Mouse (Mus musculus): ENCODE results near the gene Afg3l1. TPM values are rescaled to one million over a fixed set of nuclear protein-coding genes. Genes with fewer than 3 reads are reported as not detected.

Gene Afg3l1
- polyA plus RNA-seq, 1 experiment: 16.6 TPM

GRCm38 (mm10) chr8:123441788-123442187, 35.9 kb upstream of the Afg3l1 start:
- WGBS: 86% methylated on average over 2 of the region's 2 CpGs
- peaks cover 8% of the 10 kb centered on the region for H3K4me1 ChIP-seq (ENCODE audit: control insufficient read depth, insufficient read depth, insufficient read length, low read length)
- TF ChIP-seq CTCF (IDR thresholded peaks at IDR 0.05; ENCODE audit: extremely low read depth, insufficient read length, insufficient replicate concordance, low read depth, low read length): no peak
- no peak for TF ChIP-seq POLR2A (IDR thresholded peaks at IDR 0.05; ENCODE audit: low read depth, low read length)
- H3K4me3 ChIP-seq (ENCODE audit: low read depth, low read length): no peak overlapping the region
- no peak overlapping the region for H3K27ac ChIP-seq (ENCODE audit: insufficient read depth, low read depth, low read length)
- no peaks in the 10 kb centered on the region for H3K27me3 ChIP-seq (ENCODE audit: control insufficient read depth, insufficient read depth, low read length)
- no peaks in the 10 kb centered on the region for H3K36me3 ChIP-seq (ENCODE audit: control insufficient read depth, insufficient read depth, low read length)

GRCm38 (mm10) chr8:123442351-123442750, 35.4 kb upstream of the Afg3l1 start:
- Histone ChIP-seq H3K27me3 (ENCODE audit: control insufficient read depth, insufficient read depth, low read length) (no peaks in the 10 kb centered on the region), H3K4me3 (ENCODE audit: low read depth, low read length) (no peak overlapping the region), H3K36me3 (ENCODE audit: control insufficient read depth, insufficient read depth, low read length) (no peaks in the 10 kb centered on the region), H3K27ac (ENCODE audit: insufficient read depth, low read depth, low read length) (no peak overlapping the region), H3K4me1 (ENCODE audit: control insufficient read depth, insufficient read depth, insufficient read length, low read length) (peaks cover 8% of the 10 kb centered on the region)
- WGBS: 73% methylated on average over 5 of the region's 5 CpGs
- TF ChIP-seq POLR2A (IDR thresholded peaks at IDR 0.05; ENCODE audit: low read depth, low read length) (no peak), CTCF (IDR thresholded peaks at IDR 0.05; ENCODE audit: extremely low read depth, insufficient read length, insufficient replicate concordance, low read depth, low read length) (no peak)

GRCm38 (mm10) chr8:123442871-123443575, 34.7 kb upstream of the Afg3l1 start:
- TF ChIP-seq POLR2A (IDR thresholded peaks at IDR 0.05; ENCODE audit: low read depth, low read length) (no peak; the same call in 1 of the 2 replicates), CTCF (IDR thresholded peaks at IDR 0.05; ENCODE audit: extremely low read depth, insufficient read length, insufficient replicate concordance, low read depth, low read length) (peak; percentile 87)
- no peaks in the 10 kb centered on the region for H3K27me3 ChIP-seq (ENCODE audit: control insufficient read depth, insufficient read depth, low read length)
- under 1% methylated on average over 41 of the region's 41 CpGs for WGBS
- no peaks in the 10 kb centered on the region for H3K36me3 ChIP-seq (ENCODE audit: control insufficient read depth, insufficient read depth, low read length)
- peak overlapping the region; percentile 63 for H3K27ac ChIP-seq (ENCODE audit: insufficient read depth, low read depth, low read length)
- H3K4me3 ChIP-seq (ENCODE audit: low read depth, low read length): peak overlapping the region; percentile 83
- peaks cover 8% of the 10 kb centered on the region for H3K4me1 ChIP-seq (ENCODE audit: control insufficient read depth, insufficient read depth, insufficient read length, low read length)

GRCm38 (mm10) chr8:123443576-123443921, 34.2 kb upstream of the Afg3l1 start:
- Histone ChIP-seq H3K36me3 (ENCODE audit: control insufficient read depth, insufficient read depth, low read length) (no peaks in the 10 kb centered on the region), H3K4me3 (ENCODE audit: low read depth, low read length) (peak overlapping the region; percentile 83), H3K27ac (ENCODE audit: insufficient read depth, low read depth, low read length) (no peak overlapping the region), H3K27me3 (ENCODE audit: control insufficient read depth, insufficient read depth, low read length) (no peaks in the 10 kb centered on the region), H3K4me1 (ENCODE audit: control insufficient read depth, insufficient read depth, insufficient read length, low read length) (peaks cover 8% of the 10 kb centered on the region)
- no peak for TF ChIP-seq CTCF (IDR thresholded peaks at IDR 0.05; ENCODE audit: extremely low read depth, insufficient read length, insufficient replicate concordance, low read depth, low read length)
- TF ChIP-seq POLR2A (IDR thresholded peaks at IDR 0.05; ENCODE audit: low read depth, low read length): no peak
- WGBS: 4% methylated on average over 4 of the region's 4 CpGs

- H3K27ac ChIP-seq (ENCODE audit: insufficient read depth, low read depth, low read length): no peak overlapping the region
- 80% methylated on average over 6 of the region's 6 CpGs for WGBS
- peaks cover 8% of the 10 kb centered on the region for H3K4me1 ChIP-seq (ENCODE audit: control insufficient read depth, insufficient read depth, insufficient read length, low read length)
- TF ChIP-seq POLR2A (IDR thresholded peaks at IDR 0.05; ENCODE audit: low read depth, low read length): no peak
- no peak for TF ChIP-seq CTCF (IDR thresholded peaks at IDR 0.05; ENCODE audit: extremely low read depth, insufficient read length, insufficient replicate concordance, low read depth, low read length)
- H3K36me3 ChIP-seq (ENCODE audit: control insufficient read depth, insufficient read depth, low read length): no peaks in the 10 kb centered on the region; the same call in 1 of the 2 replicates
- no peak overlapping the region for H3K4me3 ChIP-seq (ENCODE audit: low read depth, low read length)
- H3K27me3 ChIP-seq (ENCODE audit: control insufficient read depth, insufficient read depth, low read length): no peaks in the 10 kb centered on the region
Measured at GRCm38 (mm10) chr8:123444131-123444530, 33.6 kb upstream of the Afg3l1 start.

- H3K4me3 ChIP-seq (ENCODE audit: low read depth, low read length): no peak overlapping the region
- H3K36me3 ChIP-seq (ENCODE audit: control insufficient read depth, insufficient read depth, low read length): peaks cover 1% of the 10 kb centered on the region; the same call in 1 of the 2 replicates
- TF ChIP-seq POLR2A (IDR thresholded peaks at IDR 0.05; ENCODE audit: low read depth, low read length) (no peak), CTCF (IDR thresholded peaks at IDR 0.05; ENCODE audit: extremely low read depth, insufficient read length, insufficient replicate concordance, low read depth, low read length) (no peak)
- no peak overlapping the region for H3K27ac ChIP-seq (ENCODE audit: insufficient read depth, low read depth, low read length)
- H3K4me1 ChIP-seq (ENCODE audit: control insufficient read depth, insufficient read depth, insufficient read length, low read length): peaks cover 8% of the 10 kb centered on the region
- no peaks in the 10 kb centered on the region for H3K27me3 ChIP-seq (ENCODE audit: control insufficient read depth, insufficient read depth, low read length)
- 71% methylated on average over 10 of the region's 10 CpGs for WGBS
Measured at GRCm38 (mm10) chr8:123445981-123446380, 31.7 kb upstream of the Afg3l1 start.

GRCm38 (mm10) chr8:123446799-123447198, 30.9 kb upstream of the Afg3l1 start:
- Histone ChIP-seq H3K36me3 (ENCODE audit: control insufficient read depth, insufficient read depth, low read length) (peaks cover 1% of the 10 kb centered on the region; the same call in 1 of the 2 replicates), H3K4me1 (ENCODE audit: control insufficient read depth, insufficient read depth, insufficient read length, low read length) (peaks cover 8% of the 10 kb centered on the region), H3K27ac (ENCODE audit: insufficient read depth, low read depth, low read length) (no peak overlapping the region), H3K4me3 (ENCODE audit: low read depth, low read length) (no peak overlapping the region), H3K27me3 (ENCODE audit: control insufficient read depth, insufficient read depth, low read length) (no peaks in the 10 kb centered on the region)
- WGBS: 84% methylated on average over 6 of the region's 6 CpGs
- no peak for TF ChIP-seq POLR2A (IDR thresholded peaks at IDR 0.05; ENCODE audit: low read depth, low read length)
